Mouse (Mus musculus) spleen, adult 12 weeks (tissue): Measurements from ENCODE around the gene Rsrc1.

ENCODE experiments used
- DNase-seq: peaks from one replicate; pipeline ENCODE4 v3.0.0; 2022; ENCODE audit warnings: low spot score

Gene Rsrc1

GRCm38 (mm10) chr3:66981101-66981661 lies at the start of gene Rsrc1:
Rsrc1 (plus strand) TSS chr3:66981390.
- no peak for DNase-seq

- no peak for DNase-seq
Measured at GRCm38 (mm10) chr3:66939675-66940074, 41.5 kb upstream of the Rsrc1 start.

- DNase-seq: no peak
Measured at GRCm38 (mm10) chr3:66955126-66955525, 26.1 kb upstream of the Rsrc1 start.

GRCm38 (mm10) chr3:66959972-66960371 lies 21.2 kb upstream of the Rsrc1 start:
- DNase-seq: no peak

- DNase-seq: no peak
Measured at GRCm38 (mm10) chr3:66964884-66965283, 16.3 kb upstream of the Rsrc1 start.

GRCm38 (mm10) chr3:66967508-66967907 lies 13.7 kb upstream of the Rsrc1 start:
- DNase-seq: no peak

- DNase-seq: no peak
Measured at GRCm38 (mm10) chr3:66970261-66970660, 10.9 kb upstream of the Rsrc1 start.

GRCm38 (mm10) chr3:66970661-66971331 lies 10.4 kb upstream of the Rsrc1 start:
- no peak for DNase-seq

GRCm38 (mm10) chr3:66972191-66972950 lies 8.8 kb upstream of the Rsrc1 start:
- DNase-seq: no peak

GRCm38 (mm10) chr3:66973391-66973943 lies 7.7 kb upstream of the Rsrc1 start:
- no peak for DNase-seq

- no peak for DNase-seq
Measured at GRCm38 (mm10) chr3:66974501-66974900, 6.7 kb upstream of the Rsrc1 start.

- no peak for DNase-seq
Measured at GRCm38 (mm10) chr3:66976889-66977615, 4.1 kb upstream of the Rsrc1 start.

- no peak for DNase-seq
Measured at GRCm38 (mm10) chr3:66977811-66978456, 3.3 kb upstream of the Rsrc1 start.

- DNase-seq: no peak
Measured at GRCm38 (mm10) chr3:66978457-66979381, 2.5 kb upstream of the Rsrc1 start.

- no peak for DNase-seq
Measured at GRCm38 (mm10) chr3:66979491-66979890, 1.7 kb upstream of the Rsrc1 start.

GRCm38 (mm10) chr3:66980111-66980975 lies 847 bp upstream of the Rsrc1 start:
- DNase-seq: no peak

- no peak for DNase-seq
Measured at GRCm38 (mm10) chr3:66981706-66982105, 516 bp downstream of the Rsrc1 start, which contains the start of gene Shox2. Shox2 (minus strand) TSS chr3:66981771.

- no peak for DNase-seq
Measured at GRCm38 (mm10) chr3:66982181-66982911, 1.2 kb downstream of the Rsrc1 start.

- no peak for DNase-seq
Measured at GRCm38 (mm10) chr3:66983481-66983880, 2.3 kb downstream of the Rsrc1 start.
